Mouse (Mus musculus) adrenal gland, adult 18-20 months (tissue): Measurements from ENCODE around the gene Nthl1. TPM values are rescaled to one million over a fixed set of nuclear protein-coding genes. Genes with fewer than 3 reads are reported as not detected.

Source experiments
- DNase-seq, 2 experiments: peaks; one replicate each; pipeline ENCODE4 v3.0.0; 2021 to 2022; ENCODE audit warnings: low spot score in 2 of 2
- total RNA-seq, 2 experiments: library from RNA; stranded (reverse); gene quantifications; 1 replicate in 1 of 2; 2 replicates in 1 of 2; pipeline ENCODE4 v1.2.3; 2021

Gene Nthl1
- total RNA-seq, 2 experiments from 2014 or later, result 7.3 to 8.0 TPM

DNA sequence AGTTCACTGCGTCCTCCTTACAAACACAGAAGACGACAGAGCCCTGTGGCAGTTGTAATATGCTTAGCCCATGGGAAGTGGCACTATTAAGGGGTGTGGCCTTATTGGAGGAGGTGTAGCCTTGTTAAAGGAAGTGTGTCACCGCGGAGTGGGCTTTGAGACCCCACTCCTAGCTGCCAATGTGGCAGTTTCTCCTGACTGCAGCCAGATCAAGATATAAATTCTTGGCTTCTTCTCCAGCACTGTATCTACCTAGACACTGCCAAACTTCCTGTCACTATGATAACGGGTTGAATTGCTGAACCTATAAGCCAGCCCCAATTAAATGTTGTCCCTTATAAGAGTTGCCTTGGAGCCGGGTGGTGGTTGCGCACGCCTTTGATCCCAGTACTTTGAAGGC, 7.0 kb upstream of the Nthl1 start:
- no peak for DNase-seq

DNA sequence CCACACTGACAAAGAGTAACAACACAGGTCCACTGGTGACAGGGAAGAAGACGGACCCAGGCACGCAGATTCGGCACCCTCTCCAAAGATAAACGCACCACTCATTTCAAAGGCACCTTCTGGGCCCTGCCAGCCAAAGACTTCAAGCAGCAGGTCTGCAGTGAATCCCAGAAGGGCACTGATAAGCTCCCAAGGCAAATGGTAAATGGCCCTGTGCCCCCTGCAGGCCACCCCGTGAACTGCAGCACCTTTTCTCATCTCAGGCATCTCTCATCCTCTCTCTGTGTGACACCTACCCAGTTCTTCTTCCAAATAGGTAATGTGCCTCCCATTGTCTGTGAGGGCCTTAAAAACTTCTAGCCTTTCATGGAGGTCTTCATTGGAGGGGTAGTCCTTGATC, 3.8 kb upstream of the Nthl1 start:
- DNase-seq, result peak; percentile 78 to 79

DNA sequence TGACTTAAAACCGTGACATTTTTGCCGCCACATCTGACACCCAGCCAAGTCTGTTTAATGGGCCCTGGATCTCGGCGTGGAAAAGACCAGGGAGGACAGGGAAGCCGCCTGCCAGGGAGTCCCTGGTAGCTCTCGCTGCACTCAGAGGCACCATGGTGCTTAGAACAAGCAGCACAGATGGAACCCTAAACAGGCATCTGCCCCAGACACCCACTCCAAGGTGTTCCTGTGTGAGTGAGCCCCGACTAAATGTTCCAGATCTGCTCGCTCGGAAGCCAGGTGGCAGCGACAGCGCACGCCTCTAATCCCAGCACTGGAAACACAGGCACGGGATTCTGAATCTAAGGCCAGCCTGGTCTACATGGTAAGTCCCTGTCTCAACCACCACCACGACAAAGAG, 2.4 kb upstream of the Nthl1 start:
- DNase-seq, result no peak

DNA sequence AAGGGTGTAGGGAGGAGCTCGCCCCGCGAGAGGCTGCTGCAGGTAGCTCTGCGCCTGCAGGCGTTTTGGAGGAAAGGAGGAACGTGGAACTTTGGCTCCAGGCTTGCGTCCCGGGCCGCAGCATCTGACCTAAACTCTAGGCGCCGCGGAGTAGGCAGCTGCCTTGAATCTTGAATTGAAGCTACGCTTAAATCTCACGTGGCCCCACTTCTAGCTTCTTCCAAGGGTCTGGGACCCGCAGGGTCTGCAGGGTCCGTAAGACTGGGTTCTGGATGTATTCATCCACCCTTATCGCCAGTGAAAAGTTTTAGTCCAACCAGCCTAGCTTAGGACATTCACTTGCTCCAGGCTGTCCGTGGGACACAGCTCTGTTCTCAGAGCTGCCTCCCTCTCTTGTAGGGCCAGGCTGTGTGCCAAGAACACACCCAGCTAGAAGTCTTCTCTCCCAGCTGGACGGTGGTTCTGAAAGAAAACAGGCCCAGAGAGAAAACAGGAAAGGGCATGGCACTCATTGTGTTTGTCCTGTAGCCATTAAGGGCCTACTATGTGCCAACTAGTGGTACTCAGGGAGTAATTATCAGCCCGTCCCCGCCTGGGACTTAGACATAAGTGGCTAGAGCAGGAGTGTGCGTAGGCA, 451 bp downstream of the Nthl1 start:
- peak in 1 of 2 experiments; percentile 55 for DNase-seq

DNA sequence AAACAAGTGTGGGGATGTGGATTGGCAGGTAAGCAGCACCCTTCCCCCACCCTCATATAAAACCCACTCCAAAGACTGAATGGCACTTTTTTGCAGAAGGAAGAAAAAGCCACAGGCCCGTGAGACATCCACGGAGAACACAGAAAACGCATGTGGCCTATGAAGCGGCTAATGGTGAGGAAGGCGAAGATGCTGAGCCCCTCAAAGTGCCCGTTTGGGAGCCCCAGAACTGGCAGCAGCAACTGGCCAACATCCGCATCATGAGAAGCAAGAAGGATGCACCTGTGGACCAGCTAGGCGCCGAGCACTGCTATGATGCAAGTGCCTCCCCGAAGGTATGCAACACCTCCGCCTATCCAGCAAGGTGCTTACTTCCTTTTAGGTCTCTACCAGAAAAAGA, 1.4 kb downstream of the Nthl1 start:
- DNase-seq, result no peak

DNA sequence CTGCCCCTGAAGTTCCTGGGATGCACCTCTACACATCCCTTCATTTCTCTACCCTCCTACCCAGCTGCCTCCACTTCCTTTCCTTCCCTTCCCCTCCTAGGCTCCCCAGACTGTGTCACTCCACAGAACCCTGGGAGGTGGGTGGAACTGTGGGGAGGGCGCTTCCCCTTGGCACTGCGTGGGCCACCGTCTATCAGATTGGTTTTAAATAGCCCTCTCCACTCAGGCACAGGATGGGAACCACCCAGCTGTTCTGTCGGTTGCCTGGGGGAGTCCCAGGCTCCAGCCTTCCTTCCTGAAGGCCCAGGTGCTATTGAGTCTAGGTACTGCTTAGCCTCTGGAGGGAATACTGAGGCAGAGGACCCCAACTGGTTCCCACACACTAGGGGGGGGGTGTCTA, 2.5 kb downstream of the Nthl1 start:
- DNase-seq, result no peak

DNA sequence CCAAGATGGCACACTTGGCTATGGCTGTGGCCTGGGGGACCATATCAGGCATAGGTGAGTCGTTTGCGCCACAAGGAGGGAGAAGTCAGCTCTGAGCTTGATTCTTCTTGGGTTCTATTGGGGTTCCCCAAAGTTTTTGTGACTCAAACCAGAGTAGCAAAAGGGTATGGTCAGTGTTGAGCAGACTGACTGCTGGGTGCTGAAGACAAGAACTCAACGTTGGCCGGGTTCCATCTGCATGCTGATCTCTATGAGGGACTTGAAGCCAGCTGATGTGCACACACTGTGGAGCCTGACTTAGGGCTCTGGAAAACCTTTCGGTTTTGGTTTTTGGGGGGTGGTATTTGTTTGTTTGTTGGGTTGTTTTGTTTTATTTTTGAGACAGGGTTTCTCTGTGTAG, 3.2 kb downstream of the Nthl1 start:
- DNase-seq, result no peak

DNA sequence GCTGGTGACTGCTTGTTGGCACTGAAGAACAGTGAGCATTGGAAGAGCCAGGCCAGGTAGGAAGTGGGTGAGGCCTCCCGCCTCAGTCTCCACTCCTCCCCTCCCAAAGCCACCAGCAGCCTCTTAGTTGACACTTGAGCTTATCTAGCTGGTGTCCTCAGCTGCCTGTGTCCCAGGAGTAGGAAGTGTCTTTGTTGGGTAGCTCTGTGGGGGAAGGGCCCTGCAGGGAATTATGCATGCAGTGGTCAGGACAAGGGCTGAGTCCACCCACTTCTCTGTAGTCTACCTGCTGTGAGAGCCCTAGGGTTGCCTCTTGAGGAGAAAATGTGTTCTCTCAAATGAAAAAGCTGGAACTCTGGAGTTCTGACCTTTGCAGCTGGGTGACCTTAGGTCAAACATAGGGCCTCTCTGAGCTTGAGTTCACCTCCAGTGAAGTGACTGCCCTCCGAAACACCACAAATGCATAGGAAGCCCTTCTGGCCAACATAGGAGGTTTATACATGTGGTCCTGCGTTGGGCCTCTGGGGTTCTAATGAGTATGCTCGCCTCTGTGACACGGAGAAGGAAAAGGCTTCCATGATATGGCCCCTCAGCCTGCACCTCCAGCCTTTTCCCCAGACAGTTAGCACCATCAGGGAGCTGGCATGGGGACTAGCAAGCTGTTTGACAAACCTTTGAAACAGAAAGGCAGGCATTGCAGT, 4.5 kb downstream of the Nthl1 start:
- no peak for DNase-seq

DNA sequence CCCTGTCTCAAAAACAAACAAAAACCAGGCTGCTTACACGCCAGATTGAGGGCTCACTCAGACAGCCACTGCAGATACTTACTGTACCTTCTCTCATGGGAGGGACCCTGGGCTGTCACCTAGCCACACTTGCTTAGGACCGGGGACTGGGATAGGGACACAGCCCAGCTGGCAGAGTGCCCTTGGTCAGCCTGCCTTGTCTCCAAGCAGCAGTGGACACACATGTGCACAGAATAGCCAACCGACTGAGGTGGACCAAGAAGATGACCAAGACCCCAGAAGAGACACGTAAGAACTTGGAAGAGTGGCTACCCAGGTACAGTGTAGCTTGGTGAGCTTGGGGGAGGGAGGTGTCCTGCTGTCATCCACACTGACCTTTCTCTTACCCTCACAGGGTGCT, 5.7 kb downstream of the Nthl1 start:
- no peak for DNase-seq

DNA sequence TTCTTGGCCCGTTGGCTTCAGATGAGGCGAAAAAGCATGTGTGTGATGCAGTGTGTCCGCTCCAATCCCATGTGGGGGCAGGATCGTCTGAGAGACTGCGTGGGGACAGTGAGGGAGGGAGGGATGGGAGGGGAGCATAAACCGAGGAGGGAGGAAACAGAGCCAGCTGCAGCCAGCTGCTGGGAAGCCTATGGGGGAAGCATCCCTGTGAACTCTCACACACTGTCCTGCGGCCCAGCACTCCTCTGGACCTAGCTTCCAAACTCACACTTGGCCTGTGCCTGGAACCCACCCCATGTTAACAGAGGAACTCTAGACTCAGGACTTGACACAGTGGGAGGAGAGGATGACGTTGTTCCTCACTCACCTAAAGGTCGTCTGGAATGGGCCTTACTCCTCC, 6.4 kb downstream of the Nthl1 start:
- DNase-seq, result no peak

DNA sequence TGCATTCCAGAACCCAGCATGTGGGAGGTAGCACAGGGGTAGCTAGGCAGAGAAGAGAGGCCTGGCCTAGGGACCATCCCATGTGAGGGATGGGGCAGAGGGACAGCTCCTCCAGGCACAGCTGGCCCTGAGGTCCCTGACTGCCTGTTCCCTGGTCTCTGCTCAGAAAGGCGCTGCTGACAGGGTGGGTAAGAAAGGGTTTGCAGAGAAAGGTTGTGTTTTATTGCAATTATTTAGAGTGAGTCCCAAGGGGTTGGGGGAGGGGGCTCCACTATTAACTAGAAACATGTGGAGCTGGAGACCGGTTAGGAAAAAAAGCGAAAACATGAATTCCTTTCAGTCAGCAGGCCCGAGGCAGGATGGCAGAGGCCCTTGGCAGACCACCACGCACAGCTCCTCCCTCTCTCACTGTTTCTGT, 7.1 kb downstream of the Nthl1 start:
- no peak for DNase-seq

DNA sequence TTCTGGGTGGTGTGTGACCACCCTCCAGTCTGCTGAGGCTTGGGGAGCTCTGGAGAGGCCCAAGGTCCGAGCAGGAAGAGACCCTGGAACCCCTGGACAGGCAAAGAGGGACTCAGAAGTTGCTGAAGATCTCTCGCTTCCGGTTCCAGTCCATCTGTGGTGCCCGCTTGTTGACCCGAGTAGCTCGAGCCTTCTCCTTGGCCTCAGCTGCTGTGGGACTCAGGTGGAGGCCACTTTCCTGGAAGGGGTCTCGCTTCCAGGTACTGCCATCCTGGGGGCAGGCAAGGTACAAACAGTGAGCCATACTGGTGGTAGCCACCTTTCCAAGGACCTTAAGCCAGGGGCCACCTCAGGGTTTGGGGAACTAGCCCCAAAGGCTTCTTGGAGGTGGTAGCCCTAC, 7.6 kb downstream of the Nthl1 start:
- DNase-seq, result no peak

DNA sequence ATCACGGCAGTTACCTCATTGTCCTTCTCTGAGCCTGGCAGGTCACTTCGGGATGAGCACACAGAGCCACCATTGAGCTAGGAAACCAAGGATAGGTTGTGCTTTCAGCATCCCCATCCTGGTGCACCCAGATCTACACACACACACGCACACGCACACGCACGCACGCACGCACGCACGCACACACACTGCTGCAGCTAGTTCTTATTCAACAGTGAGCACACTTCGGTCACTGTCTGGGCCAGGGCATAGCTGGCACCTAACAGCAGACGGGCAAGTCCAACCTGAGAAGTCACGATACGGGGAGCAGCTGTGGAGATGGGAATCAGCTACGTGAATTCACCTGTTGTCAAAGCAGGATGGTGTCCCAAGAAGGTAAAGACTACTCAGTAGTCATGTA, 8.1 kb downstream of the Nthl1 start:
- DNase-seq, result no peak

DNA sequence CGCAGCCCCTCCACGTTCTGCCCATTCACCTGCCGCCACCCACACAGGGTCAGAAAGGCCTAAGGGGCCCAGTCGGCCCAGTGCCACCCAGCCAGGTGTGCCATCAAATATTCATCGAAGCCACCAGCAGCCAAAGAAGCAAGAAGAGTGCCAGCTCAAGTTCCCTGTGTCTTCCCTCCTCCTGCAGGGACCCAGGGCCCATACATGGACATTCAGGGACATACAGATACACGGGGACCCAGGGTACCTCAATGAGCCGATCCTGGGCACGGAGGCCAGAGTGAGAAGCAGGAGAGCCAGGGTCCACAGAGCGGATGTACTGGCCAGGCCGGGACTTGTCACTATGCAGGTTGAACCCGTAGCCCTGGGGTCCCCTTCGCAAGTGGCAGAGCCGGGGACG, 9.5 kb downstream of the Nthl1 start:
- DNase-seq, result no peak

DNA sequence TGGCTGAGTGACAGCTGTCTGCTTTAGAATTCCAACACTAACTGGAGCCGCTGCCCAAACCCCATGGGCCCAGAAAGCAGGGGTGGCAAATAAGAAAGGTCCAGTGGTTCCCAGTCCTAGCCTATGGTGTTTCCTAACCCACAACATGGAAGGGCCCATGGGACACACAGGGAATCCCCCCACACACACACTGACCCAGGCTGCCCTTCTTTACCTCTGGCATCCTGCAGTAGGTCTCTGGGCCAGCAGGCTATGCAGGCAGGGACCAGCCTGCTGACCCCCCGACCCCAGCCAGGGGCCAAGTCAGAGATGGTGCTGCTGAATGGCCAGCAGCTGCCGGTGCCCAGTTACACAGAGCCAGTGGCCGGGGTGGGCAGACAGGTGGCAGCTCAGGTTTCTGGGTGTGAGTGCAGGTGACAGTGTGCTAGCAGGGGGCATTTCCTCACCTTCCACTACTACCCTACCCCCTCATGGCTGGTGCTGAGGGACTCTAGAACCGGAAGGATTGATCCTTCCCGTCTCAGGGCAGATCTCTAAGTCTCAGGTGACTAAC, 10.4 kb downstream of the Nthl1 start:
- DNase-seq, result no peak

DNA sequence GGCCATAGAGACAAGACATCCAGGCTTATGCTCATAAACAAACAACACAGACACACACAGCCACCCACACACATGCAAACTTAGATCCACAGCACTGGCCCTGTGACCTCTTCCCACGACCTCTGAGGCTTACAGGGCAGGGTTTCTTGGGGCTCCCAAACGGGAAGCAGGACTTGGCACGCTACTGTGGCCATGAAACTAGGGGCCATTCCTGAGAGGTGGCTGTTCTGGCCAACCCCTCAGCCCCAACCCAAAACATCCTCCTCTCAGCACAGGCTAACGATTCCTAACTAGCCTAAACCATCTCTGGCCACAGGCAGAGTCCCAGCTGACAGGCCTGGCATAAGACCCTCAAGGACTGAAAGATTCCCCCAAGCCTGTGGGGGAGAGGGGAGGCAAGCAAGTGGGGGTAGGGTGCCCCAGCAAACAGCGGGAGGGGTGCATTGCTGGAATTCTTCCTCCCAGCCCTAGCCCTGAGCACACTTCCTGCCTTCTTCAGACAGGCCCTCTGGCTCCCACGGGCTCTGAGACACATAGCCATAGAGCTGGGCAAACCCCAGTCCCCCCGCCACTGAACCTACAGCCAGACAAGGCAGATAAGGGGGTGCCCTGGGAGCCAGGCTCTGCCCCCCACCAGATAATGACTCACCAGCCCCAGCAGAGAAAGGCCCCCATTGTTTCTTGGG, 11.7 kb downstream of the Nthl1 start:
- no peak for DNase-seq

DNA sequence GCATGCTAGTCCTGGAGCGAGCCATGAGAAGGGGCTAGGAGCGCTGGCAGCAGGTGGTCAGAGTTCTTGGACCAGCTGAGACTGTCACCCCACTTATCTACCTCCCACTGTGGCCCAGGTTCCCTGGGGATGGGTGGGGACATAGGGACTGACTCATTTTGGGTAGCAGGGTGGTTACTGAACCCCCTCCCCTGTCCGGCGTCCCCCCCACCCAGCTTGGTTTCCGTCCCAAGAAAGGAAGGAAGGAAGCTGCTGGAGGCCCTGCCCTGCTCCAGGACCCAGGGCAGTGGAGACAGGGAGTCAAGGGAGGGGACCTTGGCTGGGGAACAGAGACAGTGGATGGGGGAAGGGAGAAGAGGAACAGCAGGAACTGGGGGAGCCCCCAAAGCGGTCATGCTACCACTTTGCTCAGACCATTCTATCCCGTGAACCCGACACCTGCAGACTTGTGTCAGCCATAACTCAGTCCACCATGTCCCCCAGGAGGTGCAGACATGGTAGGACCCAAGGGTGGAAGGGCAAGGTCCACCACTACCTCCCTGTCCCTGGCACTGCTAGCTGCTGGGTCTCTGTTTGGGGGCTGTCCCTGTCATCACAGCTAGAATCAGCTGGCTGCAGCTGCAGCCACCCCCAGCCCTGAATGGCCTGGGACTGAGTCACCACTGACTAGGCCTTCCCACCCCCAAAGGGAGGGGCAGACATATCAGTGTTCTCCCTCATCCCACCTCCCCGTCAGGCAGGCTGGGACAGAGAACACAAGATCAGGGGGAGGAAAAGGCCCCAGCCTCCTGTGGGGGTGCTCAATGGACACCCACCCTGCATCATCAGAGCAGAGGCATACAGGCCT, 12.6 kb downstream of the Nthl1 start:
- DNase-seq, result no peak

DNA sequence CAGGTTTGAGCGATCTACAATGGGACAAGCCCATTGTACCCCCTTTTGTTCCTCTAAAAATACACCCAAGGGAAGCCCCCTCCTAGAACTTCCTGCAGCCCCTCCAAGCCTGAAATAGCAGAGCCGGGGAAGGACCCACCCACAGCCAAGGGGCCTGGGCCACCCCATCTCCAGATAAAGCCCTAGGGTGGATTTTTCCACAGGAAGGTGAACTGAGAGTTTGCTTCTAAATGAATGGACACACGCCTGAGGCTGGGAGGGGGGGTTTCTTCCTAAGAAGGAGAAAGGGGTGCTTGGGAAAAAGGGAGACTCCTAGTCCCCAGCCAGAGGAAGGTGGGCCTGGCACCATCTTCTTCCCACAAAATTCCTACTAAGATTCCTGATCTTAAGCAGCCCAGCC, 13.4 kb downstream of the Nthl1 start:
- no peak for DNase-seq

DNA sequence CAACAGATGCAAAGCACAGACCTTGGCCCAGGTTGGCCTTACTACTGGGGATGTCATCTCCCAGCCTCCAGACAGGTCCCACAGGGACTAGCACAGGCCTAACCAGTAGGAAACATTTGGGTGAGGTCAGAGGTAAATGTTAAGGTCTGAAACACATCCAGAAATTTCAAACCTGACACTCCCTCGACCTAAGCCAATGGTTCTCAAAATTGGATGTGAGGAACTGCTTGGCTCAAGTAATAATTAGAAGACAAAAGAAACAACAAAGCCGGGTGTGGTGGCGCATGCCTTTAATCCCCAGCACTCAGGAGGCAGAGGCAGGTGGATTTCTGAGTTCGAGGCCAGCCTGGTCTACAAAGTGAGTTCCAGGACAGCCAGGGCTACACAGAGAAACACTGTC, 13.9 kb downstream of the Nthl1 start:
- no peak for DNase-seq

DNA sequence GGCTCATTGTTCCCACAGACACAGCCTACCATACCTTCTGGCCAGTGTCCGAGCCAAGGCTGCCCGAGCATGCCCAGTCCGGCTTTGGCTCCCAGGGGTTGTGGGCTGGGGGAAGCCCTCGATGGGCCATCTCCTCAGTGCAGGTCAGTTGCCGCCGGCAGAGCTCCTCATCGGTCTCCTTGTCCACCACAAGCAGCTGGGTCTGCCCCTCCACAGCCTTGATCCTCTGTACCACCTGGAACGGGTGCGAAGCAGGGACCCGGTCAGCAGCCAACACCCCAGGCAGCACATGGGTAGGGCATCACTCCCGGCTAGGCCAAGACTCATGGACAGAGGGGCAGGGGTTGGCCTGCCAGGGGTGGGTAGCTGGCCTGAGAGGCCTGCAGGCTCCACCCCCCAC, 15.0 kb downstream of the Nthl1 start:
- no peak for DNase-seq

DNA sequence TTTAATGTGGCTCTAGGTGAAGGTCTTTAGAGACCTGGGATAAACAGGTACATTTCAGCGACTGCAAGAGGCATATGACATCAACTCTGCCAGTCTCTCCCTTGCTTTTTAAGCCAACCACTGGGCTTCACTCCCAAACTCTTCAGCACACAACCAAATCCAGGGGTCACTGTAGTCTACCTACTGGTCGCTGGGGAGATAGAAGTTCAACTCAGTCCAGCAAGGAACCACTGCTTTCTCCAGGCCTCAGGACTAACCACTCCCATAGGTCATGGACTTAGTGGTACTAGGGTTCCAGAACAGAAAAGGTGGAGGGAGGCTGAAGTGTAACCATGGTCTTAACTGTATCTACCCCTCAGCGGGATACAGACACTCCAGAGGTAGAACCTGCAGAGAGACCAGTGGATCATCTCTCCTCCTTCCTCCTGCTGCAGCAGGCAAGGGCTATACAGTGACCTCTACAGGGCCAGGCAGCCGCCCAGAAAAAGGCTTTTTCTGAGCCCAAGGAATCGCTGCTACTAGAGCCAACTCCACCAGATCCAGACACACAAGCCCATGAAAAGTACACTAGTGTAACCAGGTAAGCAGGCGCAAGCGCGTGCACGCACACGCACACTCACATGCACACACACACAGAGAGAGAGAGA, 16.4 kb downstream of the Nthl1 start:
- no peak for DNase-seq
